Mouse (Mus musculus) embryonic facial prominence, embryonic 15.5 days (tissue): ENCODE data around the gene Mocs1. TPM values are rescaled to one million over a fixed set of nuclear protein-coding genes. Genes with fewer than 3 reads are reported as not detected.

Experiments
- ATAC-seq: fragments of 200-750 bp; cut with Nextera tagmentation; 2 replicates; pipeline ENCODE4 v1.8.0; 2017; ENCODE audit warnings: low read depth, moderate TSS enrichment; ENCODE audit not compliant: insufficient number of reproducible peaks, low FRiP score, low TSS enrichment
- H3K27ac ChIP-seq: fragments of 300-500 bp; sonication (generic); replicated peaks from 2 replicates; pipeline ENCODE4 v1.5.1; 2015; ENCODE audit warnings: mild to moderate bottlenecking, inconsistent platforms
- H3K27me3 ChIP-seq: fragments of 300-500 bp; sonication (generic); 2 replicates; pipeline ENCODE4 v1.6.1; 2015; ENCODE audit warnings: inconsistent platforms
- H3K36me3 ChIP-seq: fragments of 300-500 bp; sonication (generic); 2 replicates; pipeline ENCODE4 v1.6.1; 2015; ENCODE audit warnings: mild to moderate bottlenecking, inconsistent platforms
- H3K4me1 ChIP-seq: fragments of 300-500 bp; sonication (generic); 2 replicates; pipeline ENCODE4 v1.6.1; 2015; ENCODE audit warnings: inconsistent platforms
- H3K4me2 ChIP-seq: fragments of 300-500 bp; sonication (generic); replicated peaks from 2 replicates; pipeline ENCODE4 v1.6.1; 2015; ENCODE audit warnings: mild to moderate bottlenecking, inconsistent platforms
- H3K4me3 ChIP-seq: fragments of 300-500 bp; sonication (generic); replicated peaks from 2 replicates; pipeline ENCODE4 v1.5.1; 2015; ENCODE audit warnings: mild to moderate bottlenecking, inconsistent platforms
- H3K9ac ChIP-seq: fragments of 300-500 bp; sonication (generic); 2 replicates; pipeline ENCODE4 v1.6.1; 2015; ENCODE audit warnings: inconsistent platforms
- H3K9me3 ChIP-seq: fragments of 300-500 bp; sonication (generic); replicated peaks from 2 replicates; pipeline ENCODE4 v1.6.1; 2016; ENCODE audit warnings: inconsistent platforms
- WGBS: fragments of 180-500 bp; shearing (Covaris S2); methylation state at CpG from one replicate; pipeline ENCODE4 v1.1.7; 2015; 5-methylcytosine and 5-hydroxymethylcytosine counted together
- polyA plus RNA-seq: library from polyadenylated mRNA; unstranded; fragments of >200 nt; fragmentation: Nextera tagmentation; extraction: Ambion mirVana; gene quantifications from 2 replicates; pipeline ENCODE4 v1.2.1, GENCODE M21; 2015

Mocs1 gene
- polyA plus RNA-seq, 1 experiment from 2014 or later = 11.3 TPM

DNA sequence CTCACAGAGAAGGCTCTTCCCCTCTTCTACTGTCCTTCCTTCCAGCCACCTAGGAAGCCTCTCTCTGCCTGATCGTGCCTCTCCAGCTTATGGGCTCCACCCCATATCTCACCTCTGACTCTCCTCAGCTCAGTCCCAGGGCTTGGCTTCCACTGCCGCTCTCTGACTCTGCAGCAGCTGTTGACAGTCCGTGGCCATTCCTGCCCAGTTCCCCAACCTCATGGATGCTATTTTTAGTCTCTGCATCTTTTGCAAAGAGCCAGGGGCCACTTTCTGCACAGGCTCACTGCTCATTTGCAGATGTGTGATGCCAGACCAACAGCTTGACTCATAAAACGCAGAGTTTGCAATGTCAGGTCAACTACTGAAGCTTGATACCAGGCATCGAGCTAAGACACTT, 60.9 kb downstream of the Mocs1 start:
- Histone ChIP-seq H3K4me1 (no peaks in the 10 kb centered on the region), H3K9ac (no peak overlapping the region), H3K4me2 (no peak overlapping the region), H3K36me3 (peaks cover 57% of the 10 kb centered on the region), H3K9me3 (no peaks in the 10 kb centered on the region), H3K4me3 (no peak overlapping the region), H3K27me3 (no peaks in the 10 kb centered on the region), H3K27ac (no peak overlapping the region)
- 69% methylated on average over 5 of the region's 5 CpGs for WGBS
- no peak for ATAC-seq

DNA sequence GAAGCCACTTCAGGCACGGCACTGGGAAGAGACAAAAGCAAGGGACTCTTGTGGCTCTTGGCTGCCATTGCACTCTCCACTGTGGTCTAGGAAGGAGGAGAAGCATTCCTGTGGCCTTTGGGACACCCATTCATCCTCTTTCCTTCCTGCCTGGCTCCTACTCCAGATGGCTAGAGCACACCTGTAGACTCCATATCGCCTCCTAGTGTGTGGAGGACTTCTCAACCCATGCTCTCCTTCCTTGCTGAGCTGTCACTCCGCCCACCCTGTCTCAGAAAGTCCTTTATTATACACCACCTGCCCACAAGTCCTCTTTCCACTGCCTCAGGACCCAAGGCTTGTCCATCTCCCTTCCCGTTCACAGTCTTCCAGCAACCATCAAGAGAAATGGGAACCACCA, 65.1 kb downstream of the Mocs1 start:
- 92% methylated on average over 4 of the region's 4 CpGs for WGBS
- Histone ChIP-seq H3K9ac (no peak overlapping the region), H3K27ac (no peak overlapping the region), H3K36me3 (peaks cover 54% of the 10 kb centered on the region), H3K4me2 (no peak overlapping the region), H3K4me3 (no peak overlapping the region), H3K4me1 (no peaks in the 10 kb centered on the region), H3K27me3 (no peaks in the 10 kb centered on the region), H3K9me3 (no peaks in the 10 kb centered on the region)
- no peak for ATAC-seq

DNA sequence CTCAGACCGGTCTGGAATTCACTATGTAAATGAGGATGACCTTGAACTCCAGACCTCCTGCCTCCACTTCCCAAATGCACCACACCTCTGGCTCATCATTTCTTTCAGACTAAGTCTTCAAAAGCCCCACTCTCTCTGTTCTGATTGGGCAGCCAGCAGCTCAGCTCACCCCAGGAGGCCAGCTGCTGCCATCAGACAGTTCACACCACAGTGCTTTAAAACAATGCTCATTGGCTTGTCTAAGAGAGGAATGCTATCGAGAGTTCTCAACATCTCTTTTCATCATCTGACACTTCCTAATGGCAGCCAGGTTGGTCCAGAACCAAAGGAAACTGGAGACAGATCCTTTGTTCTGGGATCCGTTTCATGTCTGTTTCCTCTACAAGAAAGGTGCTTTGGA, 70.0 kb downstream of the Mocs1 start:
- H3K9me3 ChIP-seq = no peaks in the 10 kb centered on the region
- H3K4me2 ChIP-seq = no peak overlapping the region
- no peak for ATAC-seq
- no peak overlapping the region for H3K4me3 ChIP-seq
- H3K4me1 ChIP-seq = no peaks in the 10 kb centered on the region
- WGBS = 66% methylated on average over 3 of the region's 3 CpGs
- no peaks in the 10 kb centered on the region for H3K27me3 ChIP-seq
- no peak overlapping the region for H3K27ac ChIP-seq
- H3K9ac ChIP-seq = no peak overlapping the region
- peaks cover 26% of the 10 kb centered on the region for H3K36me3 ChIP-seq

DNA sequence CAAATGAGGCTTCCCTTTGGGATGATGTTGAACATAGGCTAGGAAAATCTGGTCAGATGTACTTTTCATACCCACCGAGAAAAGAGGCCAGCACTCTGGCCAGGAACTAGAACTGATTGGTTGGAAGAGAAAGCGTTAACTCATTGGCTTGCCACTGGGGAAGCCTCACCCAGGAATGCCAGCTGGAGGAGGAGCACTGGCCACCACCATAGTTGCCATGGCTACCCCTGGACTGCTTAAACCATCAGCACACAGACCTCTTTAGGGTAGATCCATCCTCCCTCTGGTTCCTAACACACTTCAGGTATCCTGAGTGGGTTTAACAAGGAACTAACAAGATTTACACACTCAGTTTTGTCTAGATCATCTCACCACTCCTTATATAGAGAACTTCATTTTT, 71.5 kb downstream of the Mocs1 start:
- H3K4me3 ChIP-seq = no peak overlapping the region
- H3K4me1 ChIP-seq = no peaks in the 10 kb centered on the region
- H3K36me3 ChIP-seq = peaks cover 15% of the 10 kb centered on the region; the same call in 1 of the 2 replicates
- H3K27ac ChIP-seq = no peak overlapping the region
- ATAC-seq = no peak
- H3K9me3 ChIP-seq = no peaks in the 10 kb centered on the region
- no peaks in the 10 kb centered on the region for H3K27me3 ChIP-seq
- no peak overlapping the region for H3K4me2 ChIP-seq
- WGBS = 79% methylated on average over 2 of the region's 2 CpGs
- no peak overlapping the region for H3K9ac ChIP-seq

DNA sequence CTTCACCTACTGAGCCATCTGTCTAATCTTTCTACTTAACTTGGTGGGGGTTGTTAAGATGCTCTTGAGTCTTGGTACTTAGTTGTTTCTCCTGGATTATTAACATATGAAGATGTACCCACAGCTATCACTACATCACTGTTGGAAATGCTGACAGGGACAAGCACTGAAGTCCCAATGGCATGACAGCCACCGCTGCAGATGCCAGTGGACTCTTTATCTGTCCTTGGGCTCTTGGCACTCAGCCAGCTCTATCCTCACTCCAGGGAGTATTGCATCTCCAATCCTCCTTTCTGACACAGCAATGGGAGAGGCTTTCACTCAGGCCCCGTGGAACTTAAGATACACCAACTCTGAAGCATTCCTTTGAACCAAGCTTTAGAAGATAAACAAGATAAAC, 72.1 kb downstream of the Mocs1 start:
- Histone ChIP-seq H3K27ac (no peak overlapping the region), H3K9ac (no peak overlapping the region), H3K4me2 (no peak overlapping the region), H3K4me3 (no peak overlapping the region), H3K27me3 (no peaks in the 10 kb centered on the region), H3K9me3 (no peaks in the 10 kb centered on the region), H3K36me3 (peaks cover 10% of the 10 kb centered on the region; the same call in 1 of the 2 replicates), H3K4me1 (no peaks in the 10 kb centered on the region)
- WGBS = 55% methylated on average over 2 of the region's 2 CpGs
- no peak for ATAC-seq

DNA sequence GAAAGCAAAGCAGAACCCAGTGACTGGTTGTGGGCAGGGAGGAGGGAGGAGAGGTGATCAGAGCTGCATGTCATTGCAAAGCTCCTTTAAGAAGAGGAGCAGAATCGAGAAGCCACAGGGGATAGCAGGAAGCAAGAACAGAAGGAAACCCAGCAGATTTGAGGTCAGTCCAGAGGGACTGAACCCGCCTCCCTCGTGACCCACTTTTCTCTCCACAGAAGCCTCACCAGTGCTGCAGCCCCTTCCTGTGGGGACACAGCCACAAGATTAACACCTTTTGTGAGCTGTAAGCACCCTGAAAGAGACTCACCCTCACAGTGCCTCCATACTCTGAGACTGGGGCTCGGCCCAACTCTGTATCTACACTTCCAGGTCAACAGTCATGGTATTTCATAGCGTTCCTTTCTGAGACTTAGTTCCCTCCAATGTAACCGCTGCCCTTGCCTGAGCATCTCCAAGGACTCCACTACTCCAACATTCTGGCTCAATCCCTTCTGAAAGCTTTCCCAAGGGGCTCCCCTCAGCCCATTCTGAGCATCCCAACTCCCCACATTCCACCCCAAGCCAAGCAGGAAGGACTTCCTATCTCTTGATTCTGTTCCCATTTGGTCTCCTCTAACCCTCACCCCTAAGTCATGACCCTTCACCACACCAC, 75.2 kb downstream of the Mocs1 start:
- H3K4me3 ChIP-seq = no peak overlapping the region
- H3K4me1 ChIP-seq = no peaks in the 10 kb centered on the region
- H3K27me3 ChIP-seq = no peaks in the 10 kb centered on the region
- no peak overlapping the region for H3K9ac ChIP-seq
- H3K9me3 ChIP-seq = no peaks in the 10 kb centered on the region
- no peaks in the 10 kb centered on the region for H3K36me3 ChIP-seq
- 76% methylated on average over 6 of the region's 6 CpGs for WGBS
- no peak overlapping the region for H3K27ac ChIP-seq
- no peak for ATAC-seq
- H3K4me2 ChIP-seq = no peak overlapping the region

Other genes starting within 250 kb of the Mocs1 start
- 10.5 and 13.1 TPM in 2 replicates for gene Daam2, start 136.0 kb downstream of the Mocs1 start, polyA plus RNA-seq
- gene Kif6, start 186.8 kb downstream of the Mocs1 start, polyA plus RNA-seq = 3.3 and 3.9 TPM in 2 replicates